Mouse (Mus musculus): Measurements from ENCODE around the gene Vstm2a.

Gene Vstm2a

DNA sequence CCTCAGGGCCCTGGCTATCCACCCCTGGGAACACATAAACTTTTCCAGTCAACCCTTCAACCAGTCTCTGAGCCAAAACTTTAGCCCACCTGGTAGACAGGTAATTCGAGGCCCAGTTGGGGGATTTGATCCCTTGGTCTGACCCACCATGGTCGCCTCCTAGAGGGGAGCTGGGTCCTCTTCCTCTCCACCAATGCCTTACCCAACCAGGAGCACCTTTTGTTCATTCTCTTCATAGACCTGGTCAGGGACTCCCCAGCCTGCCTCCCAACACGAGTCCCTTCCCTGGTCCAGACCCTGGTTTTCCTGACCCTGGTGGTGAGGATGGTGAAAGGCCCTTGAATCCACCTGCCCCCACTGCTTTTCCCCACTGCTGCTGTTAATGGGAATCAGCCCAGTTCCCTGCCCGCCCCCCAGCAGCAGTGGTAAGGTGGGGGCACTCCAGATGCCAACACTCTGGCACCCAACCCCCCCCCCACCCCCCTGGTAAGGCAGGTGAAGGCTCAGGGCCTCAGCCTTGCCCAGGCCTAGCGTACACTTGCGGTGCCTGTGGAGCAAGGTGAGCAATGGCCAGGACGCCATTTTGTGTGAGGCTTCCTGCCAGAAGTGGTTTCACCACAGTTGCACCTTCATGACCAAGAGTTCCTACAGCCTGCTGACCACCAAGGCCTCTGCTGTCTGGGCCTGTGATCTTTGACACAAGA is 182.2 kb downstream of the Vstm2a start:
- DNase-seq (ENCODE audit: low read depth, low spot score) = no peak
